Mouse (Mus musculus) monocyte, adult 59 days (primary cell): ENCODE results near the gene Rbmy. TPM values are rescaled to one million over a fixed set of nuclear protein-coding genes. Genes with fewer than 3 reads are reported as not detected.

Source experiments
- total RNA-seq, 2 experiments: library from RNA; stranded (reverse); gene quantifications; one replicate each; pipeline ENCODE4 v1.2.4; 2023

Rbmy gene
- not detected for total RNA-seq

GRCm38 (mm10) chrY:2830380-2830779 is at the start of gene Rbmy, which contains the start of gene Gm10256:
Gene Rbmy, plus strand, starts transcription at chrY:2830680.
Gene Gm10256, plus strand, starts transcription at chrY:2830699.

GRCm38 (mm10) chrY:2796105-2796504 is 34.4 kb upstream of the Rbmy start, which contains the start of gene Gm4064:
Gene Gm4064, minus strand, starts transcription at chrY:2796205.

Other genes starting within 250 kb of the Rbmy start
- gene H2al2c, start 231.6 kb upstream of the Rbmy start, total RNA-seq: not detected
- gene Sry, start 167.0 kb upstream of the Rbmy start, total RNA-seq: not detected
- not detected for gene H2al2b, start 110.0 kb upstream of the Rbmy start, total RNA-seq
- not detected for gene Gm4064, start 34.5 kb upstream of the Rbmy start, total RNA-seq
- gene Gm10256, start within 50 bp of the Rbmy start, total RNA-seq: not detected
- gene Gm10352, start 70.3 kb downstream of the Rbmy start, total RNA-seq: not detected
- gene Gm29289, start 101.9 kb downstream of the Rbmy start, total RNA-seq: not detected